Mouse (Mus musculus) Patski (cell line): ENCODE measurements at regions not wholly inside any gene's neighbourhood (a gene's known extent, or its start where the extent isn't known, plus 50 kb on each side); places are given as distances from the start of the nearest gene placed in this dataset.
A peak's percentile ranks its signal among the peaks of the same experiment; 100 is the strongest.

Experiments used
- ATAC-seq: fragments of 100-300 bp; one replicate; pipeline ENCODE4 v1.8.0; 2021
- CTCF ChIA-PET: fragments of 350-600 bp; sonication (Branson Sonifier 250); formaldehyde crosslinking; loops from one replicate; lab custom pipeline; 2022; ENCODE audit warnings: inconsistent platforms; lab: Charles Lee
- POLR2A ChIA-PET: fragments of 350-600 bp; sonication (Branson Sonifier 250); formaldehyde crosslinking; loops from one replicate; lab custom pipeline; 2022; ENCODE audit warnings: antibody characterized with exemption, inconsistent platforms; lab: Charles Lee
- DNase-seq: peaks from one replicate; pipeline ENCODE4 v3.0.0-alpha.2; 2011; ENCODE audit warnings: low read depth, low spot score
- H3K27me3 ChIP-seq: fragments of 371-371 bp; one replicate; pipeline ENCODE4 v1.5.1; 2021
- CTCF ChIP-seq: fragments of 100-300 bp; IDR thresholded peaks from one replicate; pipeline ENCODE4 v1.5.1; 2021
- in situ Hi-C: fragments of 300-500 bp; cut with MboI; formaldehyde crosslinking; loops from 3 replicates; pipeline ENCODE4 v1.11.1; 2018; ENCODE audit warnings: low pct_unique_long_range_greater_than_20kb, mixed read lengths

DNA sequence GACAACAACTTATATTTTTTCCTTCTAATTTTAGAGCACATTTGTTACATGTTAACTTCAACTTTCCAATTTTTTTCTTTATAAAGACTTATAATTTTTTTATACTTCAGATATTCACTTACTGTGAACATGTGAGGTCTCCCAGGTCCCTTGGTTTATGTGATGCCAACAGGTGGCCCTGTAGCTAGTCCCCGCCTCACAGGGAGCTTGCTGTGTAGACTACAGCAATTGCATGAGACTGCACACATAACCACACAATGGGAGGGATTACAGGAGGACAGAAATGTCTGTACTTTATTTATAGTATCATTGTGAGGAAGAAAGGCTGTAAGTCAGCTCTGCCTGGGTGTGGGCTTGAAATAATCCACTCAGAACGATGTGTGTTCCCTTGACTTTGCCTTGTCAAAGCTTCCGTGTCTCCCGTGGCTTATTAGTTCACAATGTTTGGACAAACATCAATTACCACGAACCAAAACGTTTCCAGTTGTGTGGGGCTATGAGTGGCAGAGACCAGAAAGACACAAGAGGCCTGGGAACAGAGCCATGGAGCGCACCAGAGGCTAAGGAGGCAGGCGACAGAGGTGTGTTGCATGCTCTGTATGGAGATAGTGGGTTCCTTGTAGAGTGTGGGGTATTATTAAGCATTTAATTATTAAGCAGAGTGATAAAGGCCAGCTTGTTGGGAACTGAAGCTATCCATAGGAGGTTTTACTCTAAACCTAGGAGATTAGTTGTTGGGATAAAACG lies 136.6 kb upstream of the Gm5148 start:
- ATAC-seq, result no peak
- POLR2A ChIA-PET, result no interaction called here
- in situ Hi-C loops, result no loop called here

DNA sequence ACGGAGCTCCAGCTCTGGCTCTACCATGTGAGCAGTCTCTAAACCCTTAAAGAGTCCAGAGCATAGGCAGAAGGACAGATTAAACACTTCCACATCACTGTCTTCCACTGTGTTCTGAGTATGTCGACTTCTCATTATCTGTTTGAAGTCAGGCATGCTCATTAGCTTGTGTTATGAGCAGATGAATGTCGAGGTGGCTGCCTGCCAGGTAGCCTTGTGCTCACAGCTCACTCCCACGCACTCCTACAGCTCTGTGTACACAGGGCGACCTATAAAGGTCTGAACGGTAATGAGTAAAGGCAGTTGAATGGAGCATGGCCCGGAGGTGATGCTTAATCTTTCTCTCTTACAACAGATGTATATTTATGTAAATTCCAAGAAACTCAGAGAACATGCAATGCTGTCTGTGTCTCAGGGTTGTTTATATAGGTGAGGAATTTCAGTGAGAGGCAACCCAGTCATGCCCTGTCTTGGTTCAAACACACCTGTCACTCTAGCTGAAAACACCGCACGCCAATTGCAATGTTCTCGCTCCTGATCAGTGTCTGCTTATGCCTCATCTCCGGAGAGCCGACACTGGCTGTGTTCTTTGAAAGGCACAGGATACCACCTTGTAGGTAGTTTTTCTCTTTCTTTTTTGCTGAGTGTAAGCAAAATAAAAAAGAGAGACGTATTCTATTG lies 135.9 kb upstream of the Gm5148 start:
- ChIA-PET CTCF (interaction anchor here (1.4 kb wide), 1 partner anchor 14 kb away, joined by 3 read pairs; no protein-coding TSS in a partner anchor), POLR2A (no interaction called here)
- DNase-seq (peak; percentile 75), ATAC-seq (peak; percentile 26)
- no peaks in the 10 kb centered on the region for H3K27me3 ChIP-seq
- in situ Hi-C loops, result no loop called here
- no peak for TF ChIP-seq CTCF

More for the DNA sequence above, 136.6 kb upstream of the Gm5148 start:
- CTCF ChIA-PET, result interaction anchor here (1.0 to 1.4 kb wide), 2 partner anchors 11 to 14 kb away, joined by 3 to 4 read pairs; no protein-coding TSS in a partner anchor
- H3K27me3 ChIP-seq, result no peaks in the 10 kb centered on the region
- no peak for DNase-seq
- no peak for TF ChIP-seq CTCF

DNA sequence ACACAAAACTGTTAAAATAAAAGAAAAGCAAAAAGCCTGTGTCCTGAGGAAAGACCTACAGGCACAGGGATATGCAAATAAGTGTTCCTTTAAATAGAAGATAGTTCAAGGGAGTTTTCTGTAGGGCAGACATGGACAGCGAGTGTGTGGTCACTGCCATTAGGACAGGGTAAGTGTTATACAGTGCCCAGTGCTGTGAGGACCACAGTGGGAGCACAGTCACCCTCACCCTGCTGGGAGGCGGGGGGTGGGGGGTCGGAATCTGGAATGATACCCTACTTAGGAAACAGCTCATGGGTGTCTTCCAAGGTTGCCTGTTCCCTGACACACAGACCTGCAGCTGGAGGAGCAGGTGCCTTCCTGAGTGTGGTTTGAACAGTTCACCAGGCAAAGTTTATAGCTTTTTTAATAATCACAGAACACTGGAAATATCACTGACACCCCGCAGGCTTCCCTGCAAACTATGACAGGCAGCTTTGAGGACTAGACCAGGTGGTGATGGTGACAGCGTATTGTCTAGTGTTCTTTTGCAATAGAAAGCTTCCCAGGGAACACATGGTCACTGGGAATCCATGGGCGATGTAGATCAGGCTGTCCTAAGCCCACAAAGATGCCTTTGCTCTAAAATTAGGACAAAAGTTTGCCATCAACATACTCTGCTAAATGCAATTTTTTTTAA lies 134.5 kb upstream of the Gm5148 start:
- ChIA-PET POLR2A (interaction anchor here (0.8 kb wide), 1 partner anchor 41 kb away, joined by 3 read pairs; no protein-coding TSS in a partner anchor), CTCF (interaction anchor here (1.0 to 1.3 kb wide), 3 partner anchors 10 to 16 kb away, joined by 3 to 5 read pairs (median 3); no protein-coding TSS in a partner anchor)
- DNase-seq (no peak), ATAC-seq (no peak)
- in situ Hi-C loops, result no loop called here
- no peaks in the 10 kb centered on the region for H3K27me3 ChIP-seq
- TF ChIP-seq CTCF, result no peak

DNA sequence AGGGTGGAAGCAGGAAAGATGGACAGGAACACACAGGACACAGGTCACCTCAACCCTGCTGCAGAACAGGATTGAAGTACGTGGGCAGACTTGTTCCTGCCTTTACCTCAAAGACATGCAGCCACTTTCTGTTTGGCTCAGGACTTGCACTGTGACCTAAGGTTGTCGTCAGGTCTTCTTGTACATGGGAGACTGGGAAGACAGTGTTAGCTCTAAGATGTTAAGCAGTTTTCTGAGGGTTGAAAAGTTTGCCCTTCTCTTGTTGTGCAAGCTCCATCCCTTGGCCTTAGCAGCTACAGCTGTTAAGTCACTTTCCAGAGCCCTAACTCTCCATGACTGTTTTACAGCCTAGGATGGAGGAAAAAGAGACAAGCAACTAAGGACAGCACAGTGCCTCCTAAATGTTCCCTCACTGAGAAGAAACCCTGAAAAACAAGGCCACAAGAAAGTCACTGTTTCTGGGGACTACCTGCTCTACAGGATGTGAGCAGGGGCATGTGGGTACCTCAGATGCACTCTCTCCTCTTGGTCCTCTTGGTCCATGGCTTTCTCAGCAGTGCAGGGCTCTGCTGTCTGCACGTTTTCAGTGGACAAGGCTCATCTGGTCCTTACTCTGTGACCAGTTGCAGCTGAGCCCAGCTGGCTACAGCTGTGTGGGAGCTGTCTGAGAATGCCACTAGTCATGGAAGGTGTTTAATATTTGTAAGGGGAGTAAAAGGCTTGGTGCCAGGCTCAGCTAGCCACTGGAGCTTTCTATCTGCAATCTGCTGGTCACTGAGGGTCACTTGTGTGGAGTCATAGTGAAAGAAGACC lies 122.1 kb upstream of the Gm5148 start:
- no peak for TF ChIP-seq CTCF
- in situ Hi-C loops, result loop anchor here (5.0 to 10.0 kb wide), 2 partner anchors 88 to 374 kb away; no protein-coding TSS in a partner anchor
- POLR2A ChIA-PET, result interaction anchor here (0.5 to 1.9 kb wide), 7 partner anchors 29 to 205 kb away, joined by 3 to 12 read pairs (median 5); partner anchors contain the start of gene Gm5148
- DNase-seq (no peak), ATAC-seq (no peak)
- CTCF ChIA-PET, result interaction anchor here (0.7 to 2.3 kb wide), 8 partner anchors 10 to 99 kb away, joined by 3 to 7 read pairs (median 4); no protein-coding TSS in a partner anchor
- no peaks in the 10 kb centered on the region for H3K27me3 ChIP-seq

DNA sequence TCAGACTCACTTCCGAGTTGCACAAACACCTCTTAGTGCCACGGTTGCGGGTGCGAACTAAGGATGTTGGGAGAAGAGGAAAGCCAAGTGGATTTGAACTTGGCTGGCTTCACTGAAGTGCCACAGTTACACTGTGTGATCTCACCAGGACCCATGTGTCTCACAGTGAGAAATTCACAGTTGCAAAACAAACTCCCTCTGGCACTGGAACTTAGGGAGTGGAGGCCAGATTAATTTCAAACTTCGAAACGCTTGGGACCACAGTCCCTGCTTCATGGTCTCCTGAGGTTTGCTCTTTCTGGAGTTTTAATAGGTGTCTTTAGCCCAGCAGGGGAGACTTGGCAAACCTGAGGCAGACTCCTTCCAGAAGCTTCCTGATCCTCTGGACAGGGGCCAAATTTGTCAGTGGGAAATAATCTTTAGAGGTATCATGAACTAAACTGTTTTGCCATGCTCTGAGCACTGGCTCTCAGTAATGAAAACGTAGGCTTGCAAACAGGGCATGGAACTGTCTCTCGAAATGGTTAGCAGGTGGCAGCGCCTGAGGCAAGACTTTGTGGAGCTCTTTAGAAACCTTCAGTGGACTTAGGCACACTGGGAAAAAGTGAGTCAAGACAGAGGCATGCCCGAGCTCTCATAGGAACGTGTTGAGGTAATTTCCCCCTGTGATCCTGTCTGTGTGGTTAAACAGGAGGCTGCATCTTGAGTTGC lies 121.2 kb upstream of the Gm5148 start:
- CTCF ChIA-PET, result interaction anchor here (0.8 to 2.3 kb wide), 6 partner anchors 12 to 91 kb away, joined by 3 to 7 read pairs (median 4); no protein-coding TSS in a partner anchor
- no peaks in the 10 kb centered on the region for H3K27me3 ChIP-seq
- TF ChIP-seq CTCF, result no peak
- POLR2A ChIA-PET, result interaction anchor here (0.9 to 1.9 kb wide), 6 partner anchors 37 to 204 kb away, joined by 3 to 12 read pairs (median 5); partner anchors contain the start of gene Gm5148
- in situ Hi-C loops, result loop anchor here (5.0 to 10.0 kb wide), 2 partner anchors 89 to 373 kb away; no protein-coding TSS in a partner anchor
- peak; percentile 98 for ATAC-seq
- DNase-seq, result peak; percentile 100

DNA sequence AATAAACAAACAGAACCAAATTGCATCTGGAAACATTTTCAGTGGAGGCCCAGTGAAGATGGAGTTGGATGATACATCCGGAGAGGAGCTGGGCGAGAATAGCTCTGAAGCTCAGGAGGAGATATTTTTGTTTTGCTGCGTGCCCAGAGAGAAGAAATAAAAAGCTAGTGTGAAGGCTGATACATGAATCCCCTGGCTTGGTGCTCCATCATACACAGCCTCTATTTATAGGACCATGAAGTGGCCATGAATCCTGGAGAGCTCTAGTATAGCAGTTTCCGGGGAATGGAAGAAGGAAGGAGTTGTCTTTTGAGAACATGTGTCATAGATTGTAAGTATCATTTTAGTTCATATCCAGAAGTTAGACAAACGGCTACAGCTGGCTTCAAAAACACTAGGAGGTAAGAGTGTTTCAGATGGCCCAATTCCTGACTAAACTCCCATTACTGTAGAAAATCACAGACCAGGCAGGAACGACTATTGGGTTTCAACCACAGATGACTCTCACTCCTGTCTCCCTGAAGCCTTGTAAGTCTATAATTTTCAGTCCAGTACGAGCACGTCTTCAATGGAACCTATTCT lies 120.5 kb upstream of the Gm5148 start:
- peak; percentile 0 for ATAC-seq
- in situ Hi-C loops, result loop anchor here (5.0 to 10.0 kb wide), 2 partner anchors 90 to 373 kb away; no protein-coding TSS in a partner anchor
- CTCF ChIA-PET, result interaction anchor here (0.8 to 2.3 kb wide), 4 partner anchors 27 to 190 kb away, joined by 3 to 7 read pairs (median 4); no protein-coding TSS in a partner anchor
- TF ChIP-seq CTCF, result no peak
- DNase-seq, result no peak
- POLR2A ChIA-PET, result interaction anchor here (1.0 to 1.9 kb wide), 4 partner anchors 38 to 203 kb away, joined by 3 to 12 read pairs (median 5); no protein-coding TSS in a partner anchor
- no peaks in the 10 kb centered on the region for H3K27me3 ChIP-seq

DNA sequence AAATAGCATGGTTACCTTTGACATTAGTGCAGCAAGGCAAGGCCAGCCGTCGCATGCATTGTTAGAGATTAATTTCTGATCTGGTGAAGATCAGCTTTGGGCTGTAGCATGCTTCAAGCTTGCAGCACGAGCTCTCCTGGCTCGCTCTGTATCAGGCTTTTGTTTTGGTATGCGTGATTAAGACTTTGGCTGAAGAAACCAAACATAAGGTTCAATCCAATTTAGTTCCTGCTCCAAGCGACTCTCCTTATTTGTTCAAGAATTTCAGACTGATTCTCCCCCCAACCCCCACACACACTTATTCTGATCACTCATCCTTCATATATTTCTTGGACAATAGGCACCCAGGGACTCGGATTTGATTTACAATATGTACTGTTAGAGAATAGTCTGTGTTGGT lies 118.0 kb upstream of the Gm5148 start:
- no peaks in the 10 kb centered on the region for H3K27me3 ChIP-seq
- ATAC-seq (no peak), DNase-seq (no peak)
- no peak for TF ChIP-seq CTCF
- ChIA-PET POLR2A (interaction anchor here (0.8 kb wide), 1 partner anchor 16 kb away, joined by 4 read pairs; no protein-coding TSS in a partner anchor), CTCF (interaction anchor here (1.1 to 1.2 kb wide), 2 partner anchors 9 to 26 kb away, joined by 3 to 4 read pairs; no protein-coding TSS in a partner anchor)
- in situ Hi-C loops, result loop anchor here (10.0 kb wide), 1 partner anchor 93 kb away; no protein-coding TSS in a partner anchor

DNA sequence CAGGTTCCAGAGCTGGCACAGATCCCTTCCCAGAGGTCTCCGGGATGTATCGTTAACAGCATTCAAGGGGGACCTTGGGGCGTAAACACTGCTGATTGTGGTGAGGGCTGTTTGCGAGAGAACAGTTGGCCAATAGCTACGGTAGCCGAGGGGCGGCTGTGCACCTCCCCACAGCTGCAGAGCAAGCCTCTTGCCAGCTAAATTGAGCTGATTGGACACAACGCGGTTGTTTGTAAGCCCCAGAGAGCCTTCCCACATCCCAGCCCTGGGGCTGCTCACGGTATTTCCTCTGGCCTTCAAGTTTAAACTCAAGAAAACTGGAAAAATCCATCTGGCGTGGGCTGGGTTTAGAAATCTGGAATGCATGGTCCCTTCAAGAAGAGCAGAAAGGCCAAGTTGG lies 114.6 kb upstream of the Gm5148 start:
- no peaks in the 10 kb centered on the region for H3K27me3 ChIP-seq
- ChIA-PET CTCF (interaction anchor here (0.8 to 1.2 kb wide), 4 partner anchors 14 to 371 kb away, joined by 3 to 4 read pairs (median 3); no protein-coding TSS in a partner anchor), POLR2A (interaction anchor here (1.3 kb wide), 1 partner anchor 199 kb away, joined by 4 read pairs; the partner anchor contains the start of gene Spry1)
- no peak for DNase-seq
- ATAC-seq, result no peak
- TF ChIP-seq CTCF, result no peak
- in situ Hi-C loops, result loop anchor here (5.0 kb wide), 1 partner anchor 102 kb away; no protein-coding TSS in a partner anchor
